Mouse (Mus musculus): ENCODE data around the gene Papola. TPM values are rescaled to one million over a fixed set of nuclear protein-coding genes. Genes with fewer than 3 reads are reported as not detected.

The Papola gene
- polyA plus RNA-seq, 1 experiment from 2014 or later, result 136 TPM

DNA sequence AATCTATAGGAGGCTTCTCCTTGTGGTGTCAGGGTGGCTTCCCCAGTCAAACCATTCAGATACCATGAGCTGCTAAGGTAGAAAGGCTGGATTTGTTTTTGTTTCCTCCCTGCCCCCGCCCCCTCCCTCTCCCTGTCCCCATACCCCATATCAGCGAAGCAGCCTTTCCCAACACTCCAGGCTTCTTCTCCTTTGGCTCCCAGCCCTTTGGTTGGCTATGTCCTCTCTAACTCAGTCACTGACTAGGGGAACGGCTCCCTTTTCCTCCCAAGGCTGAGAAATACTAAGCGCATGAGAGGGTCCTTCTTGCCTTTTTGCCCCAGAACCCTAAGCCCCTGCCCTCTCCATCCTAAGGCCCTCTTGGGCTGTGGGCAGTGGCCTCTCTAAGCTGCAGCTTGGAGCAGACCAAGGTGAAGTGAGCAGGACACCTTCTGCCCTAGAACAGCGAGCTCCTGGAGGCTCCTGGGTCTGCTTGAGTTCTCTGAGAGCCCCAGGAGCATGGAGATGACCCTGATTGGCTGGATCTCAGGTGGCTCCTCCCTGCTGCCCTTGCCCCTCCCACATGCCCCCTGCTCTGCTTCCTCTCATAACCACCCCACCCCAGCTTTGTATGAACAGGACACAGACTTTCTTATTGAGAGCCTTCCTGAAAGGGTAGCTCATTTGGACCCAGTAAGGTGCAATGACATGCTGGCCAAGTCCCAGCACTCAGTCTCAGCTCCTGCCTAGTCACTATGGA, 73.6 kb downstream of the Papola start:
- Histone ChIP-seq H3K9me3 (replicated peaks; ENCODE audit: control insufficient read depth, low read length) (no peaks in the 10 kb centered on the region), H3K4me3 (ENCODE audit: low read depth, low read length) (no peak overlapping the region), H3K4me1 (ENCODE audit: control insufficient read depth, insufficient read depth, low read length) (no peaks in the 10 kb centered on the region), H3K27ac (ENCODE audit: low read depth, low read length) (no peak overlapping the region), H3K27me3 (ENCODE audit: control insufficient read depth, insufficient read depth, low read length) (no peaks in the 10 kb centered on the region; the same call in 1 of the 2 replicates), H3K36me3 (ENCODE audit: control insufficient read depth, insufficient read depth, low read length) (no peaks in the 10 kb centered on the region), H3K4me2 (no peak overlapping the region), H3K9ac (ENCODE audit: low read depth, low read length) (no peak overlapping the region)
- 68% methylated on average over 5 of the region's 5 CpGs for WGBS (ENCODE audit: insufficient replicate concordance)
- ATAC-seq (replicated peaks; ENCODE audit: insufficient number of reproducible peaks, low FRiP score, low TSS enrichment), result no peak

DNA sequence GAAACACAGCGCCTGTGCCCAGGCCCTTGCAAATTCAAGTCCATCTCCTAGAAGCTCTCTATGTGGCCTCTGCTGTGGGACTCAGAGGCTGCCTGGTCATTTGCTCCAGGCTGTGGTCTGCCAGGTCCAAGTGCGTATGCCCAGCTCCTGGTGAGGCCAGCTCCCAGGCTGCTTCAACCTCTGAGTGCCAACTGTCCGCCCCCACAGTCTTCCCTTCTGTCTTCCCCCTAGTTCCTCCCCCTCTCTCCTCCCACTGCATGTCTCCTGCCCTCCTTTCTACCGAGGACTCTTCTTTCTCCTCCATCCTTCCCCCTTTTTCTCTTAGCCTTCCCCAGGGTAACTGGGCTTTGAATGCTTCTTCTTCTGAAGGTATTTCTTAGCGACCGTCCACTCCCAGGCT, 77.6 kb downstream of the Papola start:
- Histone ChIP-seq H3K27me3 (ENCODE audit: control insufficient read depth, insufficient read depth, low read length) (no peaks in the 10 kb centered on the region), H3K27ac (ENCODE audit: low read depth, low read length) (no peak overlapping the region), H3K4me2 (no peak overlapping the region), H3K4me3 (ENCODE audit: low read depth, low read length) (no peak overlapping the region), H3K4me1 (ENCODE audit: control insufficient read depth, insufficient read depth, low read length) (no peaks in the 10 kb centered on the region), H3K36me3 (ENCODE audit: control insufficient read depth, insufficient read depth, low read length) (no peaks in the 10 kb centered on the region), H3K9me3 (replicated peaks; ENCODE audit: control insufficient read depth, low read length) (peaks cover 7% of the 10 kb centered on the region), H3K9ac (ENCODE audit: low read depth, low read length) (no peak overlapping the region)
- no peak for ATAC-seq (replicated peaks; ENCODE audit: insufficient number of reproducible peaks, low FRiP score, low TSS enrichment)
- 72% methylated on average over 6 of the region's 6 CpGs for WGBS (ENCODE audit: insufficient replicate concordance)

DNA sequence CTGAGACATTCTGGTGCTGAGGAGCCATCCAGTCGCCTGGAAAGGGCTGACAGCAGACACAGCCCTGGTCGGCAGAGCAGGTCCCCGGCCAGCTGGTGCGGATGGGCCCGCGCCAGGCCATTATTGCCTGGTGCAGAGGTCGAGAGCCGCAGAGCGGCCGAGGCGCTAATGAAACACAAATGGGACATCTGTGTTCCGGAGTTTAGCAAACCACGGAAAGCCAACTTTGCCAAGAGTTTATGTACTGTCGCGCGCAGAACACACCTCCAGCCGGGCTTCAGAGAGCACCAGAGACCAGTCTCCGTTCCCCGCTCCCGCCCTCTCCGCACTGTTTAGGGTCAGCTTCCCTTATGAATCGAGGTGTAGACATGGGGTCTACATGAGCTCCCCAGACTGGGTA, 78.1 kb downstream of the Papola start:
- H3K9ac ChIP-seq (ENCODE audit: low read depth, low read length), result no peak overlapping the region
- no peaks in the 10 kb centered on the region for H3K36me3 ChIP-seq (ENCODE audit: control insufficient read depth, insufficient read depth, low read length)
- no peak overlapping the region for H3K4me2 ChIP-seq
- H3K4me1 ChIP-seq (ENCODE audit: control insufficient read depth, insufficient read depth, low read length), result no peaks in the 10 kb centered on the region
- H3K4me3 ChIP-seq (ENCODE audit: low read depth, low read length), result no peak overlapping the region
- no peak overlapping the region for H3K27ac ChIP-seq (ENCODE audit: low read depth, low read length)
- 69% methylated on average over 22 of the region's 22 CpGs for WGBS (ENCODE audit: insufficient replicate concordance)
- H3K27me3 ChIP-seq (ENCODE audit: control insufficient read depth, insufficient read depth, low read length), result no peaks in the 10 kb centered on the region
- ATAC-seq (replicated peaks; ENCODE audit: insufficient number of reproducible peaks, low FRiP score, low TSS enrichment), result no peak
- H3K9me3 ChIP-seq (replicated peaks; ENCODE audit: control insufficient read depth, low read length), result peaks cover 7% of the 10 kb centered on the region

DNA sequence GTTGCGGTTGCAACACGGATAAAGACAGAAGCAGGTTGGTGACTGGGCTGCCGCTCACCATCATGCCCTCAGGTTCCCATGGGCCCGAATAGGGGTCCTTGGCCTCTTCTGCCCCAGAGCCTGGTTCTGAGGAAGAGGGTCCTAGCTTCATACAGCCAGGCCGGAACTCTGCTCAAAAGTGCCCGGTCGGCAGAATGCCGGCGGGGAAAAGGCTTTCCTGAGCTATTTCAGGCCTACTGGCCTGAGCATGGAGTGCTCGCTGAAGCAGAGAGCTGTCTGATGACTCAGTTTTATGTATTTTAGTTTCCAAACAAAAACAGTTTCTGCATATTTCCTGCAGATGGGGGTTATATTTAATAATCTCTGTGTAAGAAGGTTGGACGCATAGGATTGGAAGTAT, 78.9 kb downstream of the Papola start:
- no peak overlapping the region for H3K4me2 ChIP-seq

DNA sequence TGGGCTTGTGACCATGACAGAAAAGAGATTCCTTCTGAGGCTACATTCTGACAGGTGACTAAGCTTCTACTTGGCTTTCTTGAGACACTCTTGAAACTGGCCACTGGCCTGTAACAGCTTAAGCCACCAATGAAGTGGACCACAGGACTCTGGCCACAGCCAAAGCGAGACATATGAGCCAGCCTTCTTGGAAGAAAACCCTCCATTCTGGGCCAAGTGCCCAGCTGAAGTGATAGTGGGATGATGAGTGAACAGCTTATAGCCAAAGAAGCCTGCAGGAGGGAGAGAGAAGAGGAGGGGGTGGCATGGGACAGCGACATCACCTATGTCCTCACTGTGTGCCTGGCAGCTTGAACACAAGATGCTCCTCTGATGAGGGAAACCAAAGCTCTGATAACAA, 83.2 kb downstream of the Papola start:
- 81% methylated on average over 2 of the region's 2 CpGs for WGBS (ENCODE audit: insufficient replicate concordance)
- no peak for ATAC-seq (replicated peaks; ENCODE audit: insufficient number of reproducible peaks, low FRiP score, low TSS enrichment)
- H3K9ac ChIP-seq (ENCODE audit: low read depth, low read length), result no peak overlapping the region
- H3K27me3 ChIP-seq (ENCODE audit: control insufficient read depth, insufficient read depth, low read length), result peaks cover 6% of the 10 kb centered on the region; the same call in 1 of the 2 replicates
- peaks cover 2% of the 10 kb centered on the region for H3K4me1 ChIP-seq (ENCODE audit: control insufficient read depth, insufficient read depth, low read length)
- no peak overlapping the region for H3K4me2 ChIP-seq
- H3K9me3 ChIP-seq (replicated peaks; ENCODE audit: control insufficient read depth, low read length), result peaks cover 7% of the 10 kb centered on the region
- H3K4me3 ChIP-seq (ENCODE audit: low read depth, low read length), result no peak overlapping the region
- H3K27ac ChIP-seq (ENCODE audit: low read depth, low read length), result no peak overlapping the region
- H3K36me3 ChIP-seq (ENCODE audit: control insufficient read depth, insufficient read depth, low read length), result no peaks in the 10 kb centered on the region

More for the DNA sequence above, 78.9 kb downstream of the Papola start:
- H3K4me3 ChIP-seq (ENCODE audit: low read depth, low read length), result no peak overlapping the region
- H3K27me3 ChIP-seq (ENCODE audit: control insufficient read depth, insufficient read depth, low read length), result no peaks in the 10 kb centered on the region
- H3K27ac ChIP-seq (ENCODE audit: low read depth, low read length), result no peak overlapping the region
- no peaks in the 10 kb centered on the region for H3K36me3 ChIP-seq (ENCODE audit: control insufficient read depth, insufficient read depth, low read length)
- peaks cover 7% of the 10 kb centered on the region for H3K9me3 ChIP-seq (replicated peaks; ENCODE audit: control insufficient read depth, low read length)
- H3K9ac ChIP-seq (ENCODE audit: low read depth, low read length), result no peak overlapping the region
- ATAC-seq (replicated peaks; ENCODE audit: insufficient number of reproducible peaks, low FRiP score, low TSS enrichment), result no peak
- 82% methylated on average over 11 of the region's 11 CpGs for WGBS (ENCODE audit: insufficient replicate concordance)
- no peaks in the 10 kb centered on the region for H3K4me1 ChIP-seq (ENCODE audit: control insufficient read depth, insufficient read depth, low read length)

DNA sequence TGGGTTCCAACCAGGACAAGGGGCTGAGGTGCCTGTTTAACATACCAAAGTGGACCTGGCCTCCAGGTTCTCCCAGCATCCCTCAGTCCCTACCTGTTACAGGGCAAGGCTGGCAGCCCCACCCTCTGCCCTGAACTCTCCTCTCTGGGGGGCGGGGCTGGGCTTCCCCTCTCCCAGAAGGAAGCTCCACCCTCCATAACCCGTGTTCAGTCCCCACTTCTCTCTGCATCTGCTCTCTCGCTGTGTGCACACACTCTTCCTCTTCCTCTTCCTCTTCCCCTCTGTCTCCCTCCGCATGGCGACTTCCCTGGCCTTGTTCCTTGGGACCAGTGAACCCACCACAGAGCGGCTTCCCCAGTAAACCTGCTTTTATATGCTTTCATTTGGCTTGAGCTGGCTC, 84.7 kb downstream of the Papola start:
- peaks cover 2% of the 10 kb centered on the region for H3K4me1 ChIP-seq (ENCODE audit: control insufficient read depth, insufficient read depth, low read length)
- 33% methylated on average over 6 of the region's 6 CpGs for WGBS (ENCODE audit: insufficient replicate concordance)
- H3K4me2 ChIP-seq, result peak overlapping the region; percentile 29
- H3K27me3 ChIP-seq (ENCODE audit: control insufficient read depth, insufficient read depth, low read length), result peaks cover 7% of the 10 kb centered on the region; the same call in 1 of the 2 replicates
- ATAC-seq (replicated peaks; ENCODE audit: insufficient number of reproducible peaks, low FRiP score, low TSS enrichment), result 0 out of 2 replicates have a peak, but pooled peaks have one; percentile 21
- H3K4me3 ChIP-seq (ENCODE audit: low read depth, low read length), result no peak overlapping the region
- H3K9ac ChIP-seq (ENCODE audit: low read depth, low read length), result no peak overlapping the region
- H3K9me3 ChIP-seq (replicated peaks; ENCODE audit: control insufficient read depth, low read length), result peaks cover 7% of the 10 kb centered on the region
- no peak overlapping the region for H3K27ac ChIP-seq (ENCODE audit: low read depth, low read length)
- no peaks in the 10 kb centered on the region for H3K36me3 ChIP-seq (ENCODE audit: control insufficient read depth, insufficient read depth, low read length)

DNA sequence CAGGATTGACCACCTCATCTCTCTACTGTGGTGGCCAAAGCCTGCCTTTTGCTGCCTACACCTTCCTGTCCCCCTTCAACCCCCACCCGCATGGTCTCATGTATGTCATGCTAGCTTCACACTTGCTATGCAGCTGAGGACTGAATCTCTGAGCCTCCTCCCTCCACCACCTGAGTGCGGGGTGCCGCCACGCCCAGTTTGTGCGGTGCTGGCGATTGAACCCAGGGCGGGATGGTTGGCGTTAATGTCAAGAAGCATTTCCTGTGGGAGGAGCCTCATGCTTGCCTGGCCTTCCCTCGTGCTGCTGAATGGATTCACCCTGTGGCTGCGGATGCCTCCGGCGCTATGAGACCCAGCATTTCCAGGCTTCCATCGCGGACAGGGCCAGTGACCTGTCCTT, 85.2 kb downstream of the Papola start:
- H3K4me3 ChIP-seq (ENCODE audit: low read depth, low read length), result no peak overlapping the region
- 22% methylated on average over 14 of the region's 14 CpGs for WGBS (ENCODE audit: insufficient replicate concordance)
- no peak overlapping the region for H3K9ac ChIP-seq (ENCODE audit: low read depth, low read length)
- peaks cover 6% of the 10 kb centered on the region for H3K9me3 ChIP-seq (replicated peaks; ENCODE audit: control insufficient read depth, low read length)
- H3K4me2 ChIP-seq, result peak overlapping the region; percentile 29
- peaks cover 10% of the 10 kb centered on the region; the same call in 1 of the 2 replicates for H3K27me3 ChIP-seq (ENCODE audit: control insufficient read depth, insufficient read depth, low read length)
- H3K4me1 ChIP-seq (ENCODE audit: control insufficient read depth, insufficient read depth, low read length), result peaks cover 2% of the 10 kb centered on the region
- H3K36me3 ChIP-seq (ENCODE audit: control insufficient read depth, insufficient read depth, low read length), result no peaks in the 10 kb centered on the region
- ATAC-seq (replicated peaks; ENCODE audit: insufficient number of reproducible peaks, low FRiP score, low TSS enrichment), result no peak
- no peak overlapping the region for H3K27ac ChIP-seq (ENCODE audit: low read depth, low read length)

DNA sequence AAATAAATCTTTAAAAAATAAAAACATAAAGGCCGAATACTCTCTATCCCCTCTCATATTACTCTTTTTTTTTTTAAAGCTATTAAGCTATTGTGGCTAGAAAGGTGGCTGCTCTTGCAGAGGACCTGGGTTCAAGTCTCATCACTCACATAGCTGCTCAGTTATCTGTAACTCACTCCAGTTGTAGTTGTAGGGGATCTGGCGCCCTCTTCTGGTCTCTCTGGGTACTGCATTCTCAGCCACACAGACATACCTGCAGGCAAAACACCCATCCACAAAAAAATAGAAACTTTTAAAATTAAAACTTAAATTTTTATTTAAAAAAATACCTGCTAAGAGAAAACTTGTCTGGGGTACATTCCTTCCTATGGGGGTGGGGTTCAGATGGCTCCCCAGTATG, 88.8 kb downstream of the Papola start:
- WGBS (ENCODE audit: insufficient replicate concordance), result 52% methylated on average over 2 of the region's 2 CpGs
- peaks cover 2% of the 10 kb centered on the region for H3K4me1 ChIP-seq (ENCODE audit: control insufficient read depth, insufficient read depth, low read length)
- no peaks in the 10 kb centered on the region for H3K36me3 ChIP-seq (ENCODE audit: control insufficient read depth, insufficient read depth, low read length)
- H3K4me3 ChIP-seq (ENCODE audit: low read depth, low read length), result no peak overlapping the region
- no peak overlapping the region for H3K27ac ChIP-seq (ENCODE audit: low read depth, low read length)
- ATAC-seq (replicated peaks; ENCODE audit: insufficient number of reproducible peaks, low FRiP score, low TSS enrichment), result no peak
- H3K4me2 ChIP-seq, result no peak overlapping the region
- no peaks in the 10 kb centered on the region for H3K9me3 ChIP-seq (replicated peaks; ENCODE audit: control insufficient read depth, low read length)
- H3K27me3 ChIP-seq (ENCODE audit: control insufficient read depth, insufficient read depth, low read length), result peaks cover 17% of the 10 kb centered on the region; the same call in 1 of the 2 replicates
- H3K9ac ChIP-seq (ENCODE audit: low read depth, low read length), result no peak overlapping the region

DNA sequence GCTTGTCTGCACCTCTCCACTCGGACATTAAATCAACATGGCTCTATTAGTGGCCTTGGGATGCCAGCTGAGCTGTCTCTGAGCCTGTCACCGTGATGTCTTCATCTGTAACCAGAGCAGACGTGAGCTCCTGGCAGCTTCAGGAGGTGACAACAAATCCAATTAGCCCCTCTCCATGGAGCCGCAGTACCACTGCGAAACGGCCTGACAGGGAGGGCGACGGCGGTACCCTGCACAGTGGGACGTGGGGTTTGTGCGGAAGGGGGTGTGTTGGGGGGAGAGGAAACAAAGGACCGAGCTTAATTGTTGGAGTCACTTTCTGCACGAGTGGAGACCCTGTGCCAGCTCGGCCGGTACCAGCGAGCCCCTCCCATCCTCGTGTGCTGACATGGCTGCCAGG, 90.6 kb downstream of the Papola start:
- 8% methylated on average over 17 of the region's 17 CpGs for WGBS (ENCODE audit: insufficient replicate concordance)

More for the DNA sequence above, 90.6 kb downstream of the Papola start:
- H3K9me3 ChIP-seq (replicated peaks; ENCODE audit: control insufficient read depth, low read length), result peaks cover 8% of the 10 kb centered on the region
- H3K4me2 ChIP-seq, result peak overlapping the region; percentile 44
- ATAC-seq (replicated peaks; ENCODE audit: insufficient number of reproducible peaks, low FRiP score, low TSS enrichment), result no peak
- H3K27me3 ChIP-seq (ENCODE audit: control insufficient read depth, insufficient read depth, low read length), result peaks cover 15% of the 10 kb centered on the region; the same call in 1 of the 2 replicates
- H3K36me3 ChIP-seq (ENCODE audit: control insufficient read depth, insufficient read depth, low read length), result no peaks in the 10 kb centered on the region
- H3K9ac ChIP-seq (ENCODE audit: low read depth, low read length), result no peak overlapping the region
- no peak overlapping the region for H3K4me3 ChIP-seq (ENCODE audit: low read depth, low read length)
- H3K4me1 ChIP-seq (ENCODE audit: control insufficient read depth, insufficient read depth, low read length), result no peaks in the 10 kb centered on the region
- no peak overlapping the region for H3K27ac ChIP-seq (ENCODE audit: low read depth, low read length)

Data from heart, embryonic 11.5 days (tissue).